Mouse (Mus musculus): Measurements from ENCODE around the gene Nlrc3.

DNA sequence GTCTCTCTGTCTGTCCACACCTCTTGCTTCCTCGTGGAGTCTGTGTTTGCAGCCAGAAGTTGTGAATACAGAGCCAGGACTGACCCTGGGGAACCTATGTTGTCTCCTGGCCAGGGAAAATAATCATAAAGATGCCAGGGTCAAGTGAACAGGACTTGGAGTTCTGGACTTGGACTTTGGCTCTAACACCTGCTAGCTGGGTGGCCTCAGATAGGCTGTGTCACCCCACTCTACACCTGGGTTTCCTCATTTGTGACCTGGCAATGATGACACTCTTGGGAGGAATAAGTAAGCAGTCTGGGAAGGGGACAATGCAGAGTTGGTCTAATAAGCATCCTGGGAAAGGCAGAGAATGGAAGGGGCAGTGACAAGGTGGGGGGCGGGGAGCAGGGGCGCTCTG lies 10.9 kb downstream of the Nlrc3 start:
- TF ChIP-seq POLR2A (IDR thresholded peaks at IDR 0.05; ENCODE audit: borderline replicate concordance, low read depth, low read length): no peak
- no peak for TF ChIP-seq CTCF (IDR thresholded peaks at IDR 0.05; ENCODE audit: low read depth, low read length)

Measured in bone marrow macrophage, adult 2 months (primary cell).